In the genomic region with DNA sequence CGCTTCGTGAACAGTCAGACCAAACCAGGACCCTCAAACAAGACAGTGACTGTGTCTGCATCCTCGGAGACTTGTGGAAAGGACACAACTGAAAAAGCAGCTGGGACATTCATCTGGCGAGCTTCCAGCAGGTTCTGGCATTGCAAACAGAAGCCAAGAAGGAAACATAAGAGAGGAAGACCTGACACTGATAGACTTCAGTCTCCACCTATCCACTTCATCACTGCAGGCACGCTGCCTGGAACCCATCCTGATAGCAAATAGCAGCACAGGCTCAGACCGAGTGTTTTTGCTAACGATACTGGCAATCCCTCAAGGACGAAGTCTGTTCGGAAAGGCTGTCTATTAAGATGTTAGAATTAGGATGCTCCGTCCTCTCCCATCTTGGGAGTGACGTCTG, we compare ENCODE assay signal across 9 mouse cellular contexts.
DNase-seq lines count a peak whose midpoint lies in the region; ATAC-seq lines count a peak whose summit lies in the region.
"Had no signal": no experiment of that assay in that cellular context is flagged by ENCODE, and none has a peak within 500 bp of the region (broad histone marks: within the 10 kb centered on the region; RNA-seq: fewer than 3 reads in every experiment).

No protein-coding gene starts in this region.

- peak; percentile 27 for DNase-seq in hindbrain, embryonic 14.5 days (ENCODE audit: low spot score)
- no peak for DNase-seq in hindbrain, embryonic 10.5 days (ENCODE audit: low spot score)
- DNase-seq in MN1 (ENCODE audit: low spot score), result peak; percentile 20
- peak; percentile 4 for DNase-seq in cerebellum, adult 11 months
- DNase-seq in layer of hippocampus, adult 18-20 months (ENCODE audit: low spot score in 2 of 2), result peak; percentile 7 to 33
- no peak for DNase-seq in thymus, postnatal 4 days
- DNase-seq: thymus, adult 18-20 months had no signal

- no peak overlapping the region for H3K9ac ChIP-seq in hindbrain, embryonic 14.5 days
- H3K9ac ChIP-seq: liver, embryonic 14.5 days had no signal

- no peaks in the 10 kb centered on the region for H3K27me3 ChIP-seq in hindbrain, embryonic 14.5 days (ENCODE audit: control insufficient read depth, insufficient read depth, low read length)
- H3K27me3 ChIP-seq in hindbrain, embryonic 10.5 days (ENCODE audit: insufficient read depth, poor library complexity, severe bottlenecking), result no peaks in the 10 kb centered on the region

- H3K4me2 ChIP-seq in hindbrain, embryonic 14.5 days (replicated peaks), result no peak overlapping the region

- H3K9me3 ChIP-seq in hindbrain, embryonic 14.5 days (ENCODE audit: control insufficient read depth, low read length), result 0 out of 2 replicates have a peak, but pooled peaks cover 5% of the 10 kb centered on the region
- peaks cover 8% of the 10 kb centered on the region for H3K9me3 ChIP-seq in hindbrain, embryonic 10.5 days

- no peak for ATAC-seq in hindbrain, embryonic 14.5 days (ENCODE audit: low FRiP score)
- ATAC-seq in megakaryocyte progenitor cell, adult 5-6 weeks (replicated peaks; ENCODE audit: poor library complexity), result no peak

- H3K27ac ChIP-seq in hindbrain, embryonic 14.5 days, result no peak overlapping the region
- no peak overlapping the region for H3K27ac ChIP-seq in hindbrain, embryonic 10.5 days
- H3K27ac ChIP-seq: liver, embryonic 14.5 days had no signal

- H3K4me3 ChIP-seq in hindbrain, embryonic 14.5 days (replicated peaks; ENCODE audit: low read length), result no peak overlapping the region
- H3K4me3 ChIP-seq in hindbrain, embryonic 10.5 days, result no peak overlapping the region

- H3K36me3 ChIP-seq in hindbrain, embryonic 14.5 days (replicated peaks; ENCODE audit: control insufficient read depth, insufficient read depth), result no peaks in the 10 kb centered on the region
- H3K36me3 ChIP-seq in hindbrain, embryonic 10.5 days, result no peaks in the 10 kb centered on the region

- no peaks in the 10 kb centered on the region for H3K4me1 ChIP-seq in hindbrain, embryonic 14.5 days (replicated peaks; ENCODE audit: control insufficient read depth, insufficient read depth, low read length)
- H3K4me1 ChIP-seq in hindbrain, embryonic 10.5 days (replicated peaks), result peaks cover 2% of the 10 kb centered on the region; the same call in 1 of the 2 replicates

- 57% methylated on average over 11 of the region's 11 CpGs for WGBS in hindbrain, embryonic 14.5 days
- 86% methylated on average over 11 of the region's 11 CpGs for WGBS in hindbrain, embryonic 10.5 days

Comparison
In these comparisons a context has a peak if more than half of its experiments do, and no peak if none do; other contexts are left out.
1. DNase-seq: peak in hindbrain, embryonic 14.5 days (single experiment), MN1 (single experiment), cerebellum, adult 11 months (single experiment) and layer of hippocampus, adult 18-20 months (2 of 2); none in hindbrain, embryonic 10.5 days (single experiment) and thymus, postnatal 4 days (single experiment).